Mouse (Mus musculus) bone marrow, adult 2 months (tissue): ENCODE measurements around the gene D16Ertd472e.

Experiments used
- CTCF ChIP-seq: fragments of 200-500 bp; IDR thresholded peaks from 2 replicates; pipeline ENCODE4 v1.5.1; 2011; ENCODE audit warnings: low read length, control low read depth; ENCODE audit not compliant: control insufficient read depth, insufficient read depth
- POLR2A ChIP-seq: fragments of 200-500 bp; IDR thresholded peaks from 2 replicates; pipeline ENCODE4 v1.6.1; 2011; ENCODE audit warnings: low read depth, mild to moderate bottlenecking, control low read depth, low read length, borderline replicate concordance; ENCODE audit not compliant: control insufficient read depth

- TF ChIP-seq CTCF (no peak), POLR2A (no peak)
Observed at GRCm38 (mm10) chr16:78579386-78579785, 2.9 kb upstream of the D16Ertd472e start.
